Comparison of ENCODE assay signal across 10 mouse cellular contexts in genomic region chr9:32518351-32519075, GRCm38 (mm10). TPM values are rescaled to one million over a fixed set of nuclear protein-coding genes. Genes with fewer than 3 reads are reported as not detected.
A peak's percentile ranks its signal among the peaks of the same experiment; 100 is the strongest.
DNase-seq lines count a peak whose midpoint lies in the region; ATAC-seq and TF ChIP-seq lines count a peak whose summit lies in the region.
"Had no signal": no experiment of that assay in that cellular context is flagged by ENCODE, and none has a peak within 500 bp of the region (broad histone marks: within the 10 kb centered on the region; RNA-seq: fewer than 3 reads in every experiment).

No protein-coding gene starts in this region.

- H3K9me3 ChIP-seq in heart, postnatal 0 days (replicated peaks; ENCODE audit: control insufficient read depth, low read length), result no peaks in the 10 kb centered on the region
- no peaks in the 10 kb centered on the region for H3K9me3 ChIP-seq in embryonic facial prominence, embryonic 15.5 days (replicated peaks)
- H3K9me3 ChIP-seq in hindbrain, embryonic 14.5 days (ENCODE audit: control insufficient read depth, low read length), result no peaks in the 10 kb centered on the region
- H3K9me3 ChIP-seq: midbrain, embryonic 10.5 days had no signal

- H3K27ac ChIP-seq in heart, postnatal 0 days (ENCODE audit: low read depth), result peak overlapping the region; percentile 86
- H3K27ac ChIP-seq in embryonic facial prominence, embryonic 15.5 days (replicated peaks), result peak overlapping the region; percentile 77
- peak overlapping the region; percentile 66 for H3K27ac ChIP-seq in macrophage
- H3K27ac ChIP-seq in hindbrain, embryonic 14.5 days, result no peak overlapping the region
- H3K27ac ChIP-seq: midbrain, embryonic 10.5 days had no signal

- no peak overlapping the region for H3K4me3 ChIP-seq in heart, postnatal 0 days (ENCODE audit: low read depth, low read length)
- H3K4me3 ChIP-seq in embryonic facial prominence, embryonic 15.5 days (replicated peaks), result no peak overlapping the region
- H3K4me3 ChIP-seq in macrophage (ENCODE audit: inconsistent target), result no peak overlapping the region
- H3K4me3 ChIP-seq in hindbrain, embryonic 14.5 days (replicated peaks; ENCODE audit: low read length), result no peak overlapping the region
- H3K4me3 ChIP-seq: midbrain, embryonic 10.5 days had no signal

- H3K79me2 ChIP-seq in macrophage (ENCODE audit: inconsistent target), result peaks cover 83% of the 10 kb centered on the region

- TF ChIP-seq CTCF in heart, postnatal 0 days (IDR thresholded peaks at IDR 0.05; ENCODE audit: low read depth), result no peak

- H3K4me2 ChIP-seq in heart, postnatal 0 days (ENCODE audit: low read depth, low read length), result 0 out of 2 replicates have a peak overlapping the region, but pooled peaks have one; percentile 26
- H3K4me2 ChIP-seq in embryonic facial prominence, embryonic 15.5 days (replicated peaks), result peak overlapping the region; percentile 23; the same call in 1 of the 2 replicates
- no peak overlapping the region for H3K4me2 ChIP-seq in hindbrain, embryonic 14.5 days (replicated peaks)

- H3K36me3 ChIP-seq in heart, postnatal 0 days (replicated peaks; ENCODE audit: control insufficient read depth, insufficient read depth, low read length), result no peaks in the 10 kb centered on the region
- no peaks in the 10 kb centered on the region for H3K36me3 ChIP-seq in embryonic facial prominence, embryonic 15.5 days
- no peaks in the 10 kb centered on the region for H3K36me3 ChIP-seq in macrophage (ENCODE audit: inconsistent target)
- no peaks in the 10 kb centered on the region for H3K36me3 ChIP-seq in hindbrain, embryonic 14.5 days (replicated peaks; ENCODE audit: control insufficient read depth, insufficient read depth)
- H3K36me3 ChIP-seq: G1E; midbrain, embryonic 10.5 days had no signal

- intact Hi-C loops in left cerebral cortex, postnatal 36 days (cut with DNase I), result no loop called here

- no peak for TF ChIP-seq EP300 in heart, postnatal 0 days (IDR thresholded peaks at IDR 0.05; ENCODE audit: low read depth)

- no peaks in the 10 kb centered on the region for H3K27me3 ChIP-seq in heart, postnatal 0 days (ENCODE audit: control insufficient read depth, insufficient read depth, low read length)
- no peaks in the 10 kb centered on the region for H3K27me3 ChIP-seq in embryonic facial prominence, embryonic 15.5 days
- no peaks in the 10 kb centered on the region for H3K27me3 ChIP-seq in hindbrain, embryonic 14.5 days (ENCODE audit: control insufficient read depth, insufficient read depth, low read length)

- no peak for ATAC-seq in heart, postnatal 0 days (ENCODE audit: insufficient read depth, low read depth)
- ATAC-seq in embryonic facial prominence, embryonic 15.5 days (ENCODE audit: insufficient number of reproducible peaks, low FRiP score, low TSS enrichment, low read depth), result peak; percentile 39
- no peak for ATAC-seq in hindbrain, embryonic 14.5 days (ENCODE audit: low FRiP score)

- no peak for DNase-seq in heart, postnatal 0 days (ENCODE audit: low spot score)
- no peak for DNase-seq in heart, adult 8-10 months (ENCODE audit: low spot score)
- DNase-seq in CD8-positive naive resting alpha-beta T cell, adult 2 months (ENCODE audit: low read depth in 2 of 2, low spot score in 2 of 2), result peak; percentile 56 to 70
- DNase-seq in B cell, adult 2 months, result no peak
- DNase-seq in hindbrain, embryonic 14.5 days (ENCODE audit: low spot score), result no peak
- no peak for DNase-seq in left cerebral cortex, postnatal 36 days (ENCODE audit: low spot score in 2 of 2)

- H3K4me1 ChIP-seq in heart, postnatal 0 days (ENCODE audit: control insufficient read depth, insufficient read depth), result peaks cover 35% of the 10 kb centered on the region
- peaks cover 23% of the 10 kb centered on the region for H3K4me1 ChIP-seq in embryonic facial prominence, embryonic 15.5 days
- no peaks in the 10 kb centered on the region; the same call in 1 of the 2 replicates for H3K4me1 ChIP-seq in hindbrain, embryonic 14.5 days (replicated peaks; ENCODE audit: control insufficient read depth, insufficient read depth, low read length)

- H3K9ac ChIP-seq in heart, postnatal 0 days (replicated peaks; ENCODE audit: low read depth, low read length), result 0 out of 2 replicates have a peak overlapping the region, but pooled peaks have one; percentile 33
- H3K9ac ChIP-seq in embryonic facial prominence, embryonic 15.5 days, result no peak overlapping the region
- no peak overlapping the region for H3K9ac ChIP-seq in hindbrain, embryonic 14.5 days

- WGBS in heart, postnatal 0 days, result 61% methylated on average over 13 of the region's 13 CpGs
- WGBS in embryonic facial prominence, embryonic 15.5 days, result 52% methylated on average over 13 of the region's 13 CpGs
- 86% methylated on average over 13 of the region's 13 CpGs for WGBS in macrophage (ENCODE audit: missing documents)
- 72% methylated on average over 13 of the region's 13 CpGs for WGBS in hindbrain, embryonic 14.5 days

RNA-seq across cellular contexts. Expression of gene Fli1, which starts 24.1 kb away (rescaled TPM):
- 25.9 and 29.5 TPM in 2 replicates for total RNA-seq in heart, postnatal 0 days (2014; rRNA removed; ENCODE audit: low replicate concordance)
- polyA plus RNA-seq in heart, postnatal 0 days (2015; fragmentation: Nextera tagmentation; extraction: Ambion mirVana), result 19.0 and 19.2 TPM in 2 replicates
- 10 to 100 TPM; 18.5 to 30.7 (median 20.8) TPM for total RNA-seq in heart, adult 8-10 months (2022)
- polyA plus RNA-seq in embryonic facial prominence, embryonic 15.5 days (2015; fragmentation: Nextera tagmentation; extraction: Ambion mirVana), result 18.2 and 18.7 TPM in 2 replicates
- 100 to 1,000 TPM in 9 of 26 experiments, 10 to 100 TPM in 17; 21.1 to 160 (median 95.3) TPM for total RNA-seq in macrophage (2018; cell fraction: chromatin; rRNA removed)
- total RNA-seq in macrophage (2018; cell fraction: cytosol; rRNA removed), result 100 to 1,000 TPM in 2 of 26 experiments, 10 to 100 TPM in 24; 44.1 to 110 (median 89.3) TPM
- total RNA-seq in macrophage (2018; cell fraction: nucleus; rRNA removed), result 100 to 1,000 TPM in 6 of 26 experiments, 10 to 100 TPM in 20; 26.3 to 141 (median 83.7) TPM
- polyA plus RNA-seq in macrophage (2018), result 47.2 to 90.9 TPM (median 59.7 TPM) in 3 replicates
- polyA plus RNA-seq in hindbrain, embryonic 14.5 days (2014; fragmentation: Nextera tagmentation; extraction: Ambion mirVana), result 7.9 and 9.1 TPM in 2 replicates
- total RNA-seq in left cerebral cortex, postnatal 36 days (2021), result 1 to 10 TPM; 5.5 to 7.3 TPM

Comparison
In these comparisons a context has a peak if more than half of its experiments do, and no peak if none do; other contexts are left out.
1. DNase-seq: peak in CD8-positive naive resting alpha-beta T cell, adult 2 months (2 of 2); none in heart, postnatal 0 days (single experiment), heart, adult 8-10 months (single experiment), B cell, adult 2 months (0 of 2), hindbrain, embryonic 14.5 days (single experiment) and left cerebral cortex, postnatal 36 days (0 of 2).